Mouse (Mus musculus) neural tube, embryonic 11.5 days (tissue): ENCODE data around the gene Zfand6. TPM values are rescaled to one million over a fixed set of nuclear protein-coding genes. Genes with fewer than 3 reads are reported as not detected.

Source experiments
- ATAC-seq: fragments of 200-750 bp; cut with Nextera tagmentation; 2 replicates; pipeline ENCODE4 v1.8.0; 2017; ENCODE audit warnings: moderate number of reproducible peaks, mild to moderate bottlenecking, moderate TSS enrichment, moderate library complexity; ENCODE audit not compliant: insufficient read depth, low FRiP score, low TSS enrichment
- DNase-seq: peaks from one replicate; pipeline ENCODE4 v3.0.0-alpha.2; 2015; ENCODE audit warnings: low spot score
- H3K27ac ChIP-seq: fragments of 300-500 bp; sonication (generic); 2 replicates; pipeline ENCODE4 v1.5.1; 2014; ENCODE audit warnings: low read depth, mild to moderate bottlenecking, low read length
- H3K27me3 ChIP-seq: fragments of 300-500 bp; sonication (generic); 2 replicates; pipeline ENCODE4 v1.6.1; 2014; ENCODE audit warnings: mild to moderate bottlenecking, low read length, mixed read lengths; ENCODE audit not compliant: control insufficient read depth, insufficient read depth
- H3K36me3 ChIP-seq: fragments of 300-500 bp; sonication (generic); 2 replicates; pipeline ENCODE4 v1.6.1; 2014; ENCODE audit warnings: mild to moderate bottlenecking, low read length, moderate library complexity, mixed read lengths; ENCODE audit not compliant: control insufficient read depth, insufficient read depth
- H3K4me1 ChIP-seq: fragments of 300-500 bp; sonication (generic); 2 replicates; pipeline ENCODE4 v1.6.1; 2014; ENCODE audit warnings: low read length, mixed read lengths; ENCODE audit not compliant: control insufficient read depth, insufficient read depth
- H3K4me2 ChIP-seq: fragments of 300-500 bp; sonication (generic); 2 replicates; pipeline ENCODE4 v1.6.1; 2014; ENCODE audit warnings: low read depth, mild to moderate bottlenecking, moderate library complexity
- H3K4me3 ChIP-seq: fragments of 300-500 bp; sonication (generic); 2 replicates; pipeline ENCODE4 v1.5.1; 2014; ENCODE audit warnings: low read depth, low read length
- H3K9ac ChIP-seq: fragments of 300-500 bp; sonication (generic); 2 replicates; pipeline ENCODE4 v1.6.1; 2014; ENCODE audit warnings: mild to moderate bottlenecking, low read length
- H3K9me3 ChIP-seq: fragments of 300-500 bp; sonication (generic); 2 replicates; pipeline ENCODE4 v1.6.1; 2016; ENCODE audit warnings: low read length; ENCODE audit not compliant: control insufficient read depth
- WGBS: fragments of 180-500 bp; shearing (Covaris S2); extraction: QIAGEN DNeasy Blood & Tissue Kit; methylation state at CpG from one replicate; pipeline ENCODE4 v1.1.7; 2014; 5-methylcytosine and 5-hydroxymethylcytosine counted together
- polyA plus RNA-seq: library from polyadenylated mRNA; unstranded; fragments of >200 nt; fragmentation: Nextera tagmentation; extraction: Ambion mirVana; gene quantifications from 2 replicates; pipeline ENCODE4 v1.2.1, GENCODE M21; 2014

Gene Zfand6
- polyA plus RNA-seq, 1 experiment from 2014 or later: 202 TPM

DNA sequence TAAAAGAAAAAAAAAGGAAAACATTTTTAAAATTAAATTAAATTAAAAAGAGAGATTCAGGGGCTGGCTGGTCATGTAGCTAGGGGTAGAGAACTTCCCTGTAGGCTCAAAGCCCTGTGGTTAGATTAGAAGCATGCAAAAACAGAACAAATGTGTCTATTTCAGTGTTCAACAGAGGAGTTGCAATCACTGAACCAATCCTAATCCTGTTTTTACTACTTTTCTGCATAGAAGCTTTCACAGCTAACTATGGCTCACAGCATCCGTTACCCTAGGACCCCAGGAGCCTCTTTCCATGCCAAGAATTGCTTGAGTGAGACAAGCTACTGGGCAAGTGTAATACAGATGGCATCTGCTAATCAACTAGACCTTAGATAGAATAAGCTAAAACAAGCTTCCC is 16.7 kb downstream of the Zfand6 start:
- H3K27ac ChIP-seq: no peak overlapping the region
- no peaks in the 10 kb centered on the region for H3K36me3 ChIP-seq
- H3K9me3 ChIP-seq: no peaks in the 10 kb centered on the region
- 71% methylated on average over 1 of the region's 1 CpGs for WGBS
- no peak overlapping the region for H3K4me3 ChIP-seq
- no peaks in the 10 kb centered on the region; the same call in 1 of the 2 replicates for H3K4me1 ChIP-seq
- no peaks in the 10 kb centered on the region for H3K27me3 ChIP-seq
- no peak overlapping the region for H3K9ac ChIP-seq
- no peak for ATAC-seq
- DNase-seq: no peak
- no peak overlapping the region for H3K4me2 ChIP-seq

DNA sequence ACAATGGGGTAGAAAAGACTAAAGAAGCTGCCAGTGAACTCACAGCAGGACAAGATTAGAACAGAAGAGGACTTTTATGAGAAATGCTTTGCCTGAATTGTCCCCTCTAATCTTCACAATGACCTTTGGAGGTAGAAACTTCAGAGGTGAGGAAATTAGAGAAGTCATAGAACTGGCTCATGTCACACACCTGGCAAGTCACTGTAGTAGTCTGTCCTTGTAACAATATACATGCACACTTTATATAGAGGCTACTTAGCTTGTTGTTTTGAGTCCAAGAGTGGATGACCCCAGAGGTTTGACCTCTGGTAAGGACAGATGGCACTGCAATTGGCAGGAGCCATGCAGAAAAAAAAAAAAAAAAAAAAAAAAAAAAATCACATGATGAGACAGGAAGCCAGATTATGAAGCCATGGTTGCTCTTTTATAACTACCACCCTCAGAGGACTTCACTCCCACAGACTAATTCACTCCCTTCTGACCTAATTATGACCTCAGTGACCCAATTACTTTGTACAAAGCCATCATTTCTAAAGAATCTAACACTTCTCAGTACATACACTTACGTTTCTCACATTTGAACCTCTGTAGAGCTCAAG is 20.1 kb downstream of the Zfand6 start:
- Histone ChIP-seq H3K4me2 (no peak overlapping the region), H3K27ac (no peak overlapping the region), H3K9me3 (no peaks in the 10 kb centered on the region), H3K9ac (no peak overlapping the region), H3K4me3 (no peak overlapping the region), H3K36me3 (no peaks in the 10 kb centered on the region), H3K27me3 (no peaks in the 10 kb centered on the region), H3K4me1 (no peaks in the 10 kb centered on the region)
- DNase-seq (no peak), ATAC-seq (no peak)
- WGBS: 50% methylated on average over 1 of the region's 1 CpGs

DNA sequence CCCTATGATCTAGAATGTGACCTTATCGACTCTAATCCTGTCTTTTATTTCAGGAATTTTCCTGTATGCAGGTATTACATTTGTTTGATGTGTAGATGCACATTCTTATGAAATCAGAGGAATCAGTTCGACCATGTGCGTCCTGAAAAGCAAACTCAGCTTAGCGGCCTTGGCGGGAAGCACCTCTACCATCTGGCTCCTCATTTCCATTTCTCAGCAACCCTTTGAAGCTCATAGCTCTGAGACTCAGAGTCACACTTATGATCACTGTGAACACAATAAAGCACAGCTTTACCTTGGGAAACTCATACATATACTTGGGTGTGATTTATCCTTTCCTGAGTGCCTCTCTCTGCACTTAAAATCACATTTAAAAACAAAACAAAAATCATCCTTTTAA is 21.8 kb downstream of the Zfand6 start:
- Histone ChIP-seq H3K9me3 (no peaks in the 10 kb centered on the region), H3K27ac (no peak overlapping the region), H3K9ac (no peak overlapping the region), H3K36me3 (no peaks in the 10 kb centered on the region), H3K4me3 (no peak overlapping the region), H3K4me1 (no peaks in the 10 kb centered on the region), H3K4me2 (no peak overlapping the region), H3K27me3 (no peaks in the 10 kb centered on the region)
- ATAC-seq: no peak
- WGBS: 82% methylated on average over 5 of the region's 5 CpGs
- DNase-seq: no peak

DNA sequence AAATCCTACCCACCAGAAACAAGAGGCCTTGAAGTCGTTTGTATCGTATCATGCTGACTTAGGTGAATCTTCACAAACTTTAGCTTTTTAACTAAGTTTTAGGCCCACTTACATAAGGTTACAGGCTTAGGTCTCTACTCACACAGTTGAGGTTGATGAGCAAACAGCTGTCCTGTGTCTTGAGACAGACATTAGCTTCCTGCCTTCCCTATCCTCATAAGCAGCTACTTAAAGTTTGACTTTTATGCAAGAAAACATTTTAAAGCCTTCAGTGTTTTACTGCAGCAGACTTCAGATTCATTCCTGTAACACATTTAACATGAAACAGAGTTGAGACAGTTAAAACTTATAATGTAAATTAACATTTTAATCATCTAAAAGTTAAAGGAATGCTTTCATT is 37.0 kb downstream of the Zfand6 start:
- DNase-seq: no peak
- Histone ChIP-seq H3K27ac (no peak overlapping the region), H3K4me2 (no peak overlapping the region), H3K36me3 (no peaks in the 10 kb centered on the region), H3K4me3 (no peak overlapping the region), H3K4me1 (no peaks in the 10 kb centered on the region), H3K27me3 (no peaks in the 10 kb centered on the region), H3K9ac (no peak overlapping the region), H3K9me3 (no peaks in the 10 kb centered on the region)
- 85% methylated on average over 2 of the region's 2 CpGs for WGBS
- no peak for ATAC-seq

DNA sequence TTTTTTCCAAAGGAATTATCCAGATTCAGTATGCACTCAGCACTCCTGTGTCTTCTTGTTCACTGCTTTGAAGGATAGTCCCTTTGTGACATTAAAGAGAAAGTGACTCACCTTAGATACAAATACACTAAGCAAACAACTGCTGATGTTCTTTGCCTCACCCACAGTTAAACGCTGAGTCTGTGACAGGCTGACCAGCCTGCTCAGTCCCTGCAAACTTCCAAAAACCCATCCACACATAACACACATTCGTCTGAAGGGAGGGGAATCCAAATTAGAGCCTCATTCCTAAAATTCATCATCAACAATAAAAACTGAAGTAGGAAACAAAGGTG is 37.8 kb downstream of the Zfand6 start:
- H3K27ac ChIP-seq: no peak overlapping the region
- H3K27me3 ChIP-seq: no peaks in the 10 kb centered on the region
- ATAC-seq (no peak), DNase-seq (no peak)
- H3K9ac ChIP-seq: no peak overlapping the region
- H3K4me3 ChIP-seq: no peak overlapping the region
- no peak overlapping the region for H3K4me2 ChIP-seq
- H3K9me3 ChIP-seq: no peaks in the 10 kb centered on the region
- WGBS: 83% methylated on average over 2 of the region's 2 CpGs
- H3K36me3 ChIP-seq: no peaks in the 10 kb centered on the region
- H3K4me1 ChIP-seq: no peaks in the 10 kb centered on the region

DNA sequence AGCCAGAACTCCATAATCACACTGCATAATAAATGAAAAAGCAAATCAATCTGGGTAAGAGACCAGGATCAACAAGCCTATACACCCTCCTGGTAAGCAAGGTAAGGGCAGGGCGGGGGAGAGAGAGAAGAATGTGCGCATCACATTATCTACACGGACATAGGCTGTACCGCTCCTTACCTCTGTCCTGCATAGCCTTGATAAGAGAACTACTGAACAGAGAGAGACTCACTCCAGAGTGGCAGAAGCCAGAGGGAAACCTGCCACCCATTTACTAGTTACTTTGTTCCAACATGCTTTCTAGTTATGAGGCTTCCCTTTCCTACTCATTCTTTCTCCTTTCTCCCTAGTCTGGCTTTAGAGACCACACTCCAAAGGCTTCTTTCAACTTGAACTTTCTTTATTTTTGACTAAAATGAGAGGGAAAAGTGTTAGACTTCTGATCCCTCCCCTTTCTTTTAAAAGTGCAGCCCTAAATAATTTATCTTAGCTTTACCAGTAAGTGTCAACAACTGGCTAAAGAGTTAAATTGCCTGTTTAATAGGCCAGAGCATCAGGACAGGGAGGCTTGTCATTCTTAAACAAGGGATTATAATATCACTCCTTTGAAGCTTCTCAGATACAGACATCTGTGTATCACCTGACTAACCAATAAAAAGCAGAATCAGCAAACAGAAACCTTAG is 38.3 kb downstream of the Zfand6 start:
- no peaks in the 10 kb centered on the region for H3K4me1 ChIP-seq
- WGBS: 91% methylated on average over 4 of the region's 4 CpGs
- no peak overlapping the region for H3K4me2 ChIP-seq
- no peak overlapping the region for H3K9ac ChIP-seq
- no peak for ATAC-seq
- DNase-seq: no peak
- H3K27ac ChIP-seq: no peak overlapping the region
- H3K9me3 ChIP-seq: no peaks in the 10 kb centered on the region
- no peak overlapping the region for H3K4me3 ChIP-seq
- H3K36me3 ChIP-seq: no peaks in the 10 kb centered on the region
- no peaks in the 10 kb centered on the region for H3K27me3 ChIP-seq

DNA sequence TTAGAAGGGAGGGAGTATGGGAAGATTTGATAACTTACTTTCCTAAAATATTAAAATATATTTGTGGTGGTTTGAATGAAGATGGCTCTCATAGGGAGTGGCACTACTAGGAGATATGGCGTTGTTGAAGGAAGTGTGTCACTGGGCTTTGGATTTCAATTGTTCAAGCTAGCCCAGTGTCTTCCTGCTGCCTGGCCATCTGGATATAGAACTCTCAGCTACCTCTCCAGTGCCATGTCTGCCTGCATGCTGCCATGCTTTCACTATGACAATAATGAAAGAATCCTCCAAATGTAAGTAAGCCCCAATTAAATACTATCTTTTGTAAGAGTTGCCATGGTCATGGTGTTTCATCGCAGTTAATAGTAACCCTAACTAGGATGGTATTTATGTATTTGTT is 40.7 kb downstream of the Zfand6 start:
- DNase-seq: no peak
- Histone ChIP-seq H3K27ac (no peak overlapping the region), H3K4me1 (no peaks in the 10 kb centered on the region), H3K27me3 (no peaks in the 10 kb centered on the region), H3K4me3 (no peak overlapping the region), H3K9ac (no peak overlapping the region), H3K4me2 (no peak overlapping the region), H3K36me3 (no peaks in the 10 kb centered on the region), H3K9me3 (no peaks in the 10 kb centered on the region)
- 91% methylated on average over 2 of the region's 2 CpGs for WGBS
- no peak for ATAC-seq

DNA sequence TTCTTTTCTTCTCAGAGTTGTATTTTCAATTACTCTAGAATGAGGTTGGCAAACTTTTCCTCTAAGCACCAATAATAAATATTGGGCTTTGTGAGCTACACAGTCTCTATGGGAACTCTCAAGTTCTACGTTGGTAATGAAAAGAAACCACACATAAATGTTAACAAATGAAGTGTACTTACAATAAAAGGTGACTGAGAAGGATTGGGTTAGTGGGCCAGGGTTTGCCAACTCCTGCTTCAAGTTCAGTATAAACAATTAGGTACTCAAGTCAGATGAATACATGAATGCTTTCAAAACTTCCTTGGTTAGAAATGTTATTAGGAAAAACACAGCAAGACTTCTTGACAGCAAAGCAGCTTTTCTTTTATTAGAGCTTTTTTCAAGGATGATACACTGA is 43.5 kb downstream of the Zfand6 start:
- Histone ChIP-seq H3K27me3 (no peaks in the 10 kb centered on the region), H3K9me3 (no peaks in the 10 kb centered on the region), H3K4me3 (no peak overlapping the region), H3K9ac (no peak overlapping the region), H3K27ac (no peak overlapping the region), H3K4me1 (peaks cover 3% of the 10 kb centered on the region; the same call in 1 of the 2 replicates), H3K36me3 (no peaks in the 10 kb centered on the region), H3K4me2 (no peak overlapping the region)
- DNase-seq (no peak), ATAC-seq (no peak)
- WGBS: 77% methylated on average over 1 of the region's 1 CpGs

DNA sequence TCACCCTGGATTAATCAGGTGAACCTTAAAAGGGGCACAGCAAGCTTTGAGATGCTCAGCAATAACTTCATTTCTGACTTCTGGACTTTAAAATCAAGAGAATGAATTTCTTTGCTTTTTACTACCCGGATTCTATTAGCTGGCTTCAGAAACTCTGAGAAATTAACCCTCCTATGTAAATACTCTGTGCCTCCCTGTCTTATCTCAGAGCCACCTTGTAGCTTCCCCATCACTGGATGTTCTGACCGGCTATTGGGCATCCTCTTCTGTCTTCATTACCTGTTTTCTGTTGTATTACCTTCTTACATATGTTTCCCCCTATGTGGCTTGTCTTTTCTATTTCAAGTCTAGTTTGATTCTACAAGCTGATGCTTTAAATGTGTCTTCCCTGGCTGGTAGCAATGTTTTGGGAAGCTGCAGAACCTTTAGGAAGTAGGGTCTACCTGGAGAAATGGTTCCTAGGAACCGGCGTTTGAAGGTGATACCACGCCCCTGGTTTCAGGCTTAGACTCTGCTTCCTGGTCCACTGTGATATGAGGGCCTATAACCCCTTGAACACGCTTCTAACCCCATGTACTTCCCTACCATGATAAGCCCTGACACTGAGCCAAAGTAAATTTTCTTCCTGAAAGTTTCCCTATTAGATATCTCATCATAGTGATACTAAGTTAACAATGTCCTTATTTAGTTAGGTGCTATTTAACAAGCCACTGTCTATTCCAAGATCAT is 46.3 kb downstream of the Zfand6 start:
- H3K4me3 ChIP-seq: no peak overlapping the region

More for the DNA sequence above, 46.3 kb downstream of the Zfand6 start:
- Histone ChIP-seq H3K9me3 (no peaks in the 10 kb centered on the region), H3K27me3 (no peaks in the 10 kb centered on the region), H3K27ac (no peak overlapping the region), H3K4me1 (peaks cover 3% of the 10 kb centered on the region; the same call in 1 of the 2 replicates), H3K9ac (no peak overlapping the region), H3K4me2 (no peak overlapping the region), H3K36me3 (no peaks in the 10 kb centered on the region)
- 94% methylated on average over 6 of the region's 6 CpGs for WGBS
- DNase-seq: no peak
- ATAC-seq: no peak
